Mouse (Mus musculus) bone marrow, adult 2 months (tissue): ENCODE results near the gene Fam241b.

Source experiments
- CTCF ChIP-seq: fragments of 200-500 bp; IDR thresholded peaks from 2 replicates; pipeline ENCODE4 v1.5.1; 2011; ENCODE audit warnings: low read length, control low read depth; ENCODE audit not compliant: control insufficient read depth, insufficient read depth
- POLR2A ChIP-seq: fragments of 200-500 bp; IDR thresholded peaks from 2 replicates; pipeline ENCODE4 v1.6.1; 2011; ENCODE audit warnings: low read depth, mild to moderate bottlenecking, control low read depth, low read length, borderline replicate concordance; ENCODE audit not compliant: control insufficient read depth

DNA sequence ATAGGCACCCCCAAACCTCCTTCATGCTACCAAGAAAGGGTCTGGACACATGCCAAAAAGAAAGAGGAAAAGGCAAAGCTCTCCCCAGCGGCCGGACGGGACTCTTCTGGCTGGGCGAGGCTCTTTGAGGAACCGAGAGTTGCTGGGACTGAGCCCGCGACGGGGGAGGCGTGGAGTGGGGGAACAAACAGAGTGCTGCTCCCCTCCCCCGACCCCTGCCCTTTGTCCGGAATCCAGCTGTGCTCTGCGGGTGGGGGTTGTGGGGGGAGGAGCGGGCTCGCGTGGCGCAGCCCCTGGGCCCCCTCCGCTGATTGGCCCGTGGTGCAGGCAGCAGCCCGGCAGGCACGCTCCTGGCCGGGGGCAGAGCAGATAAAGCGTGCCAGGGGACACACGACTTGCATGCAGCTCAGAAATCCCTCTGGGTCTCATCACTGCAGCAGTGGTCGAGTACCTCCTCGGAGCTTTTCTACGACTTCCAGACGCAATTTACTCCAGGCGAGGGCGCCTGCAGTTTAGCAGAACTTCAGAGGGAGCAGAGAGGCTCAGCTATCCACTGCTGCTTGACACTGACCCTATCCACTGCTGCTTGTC, 10.9 kb downstream of the Fam241b start, which contains the start of gene Neurog3:
- TF ChIP-seq CTCF (no peak), POLR2A (no peak)
